Comparison of ENCODE assay signal across 28 mouse cellular contexts in genomic region chr5:124155943-124156342, GRCm38 (mm10). TPM values are rescaled to one million over a fixed set of nuclear protein-coding genes. Genes with fewer than 3 reads are reported as not detected.
A peak's percentile ranks its signal among the peaks of the same experiment; 100 is the strongest.
DNase-seq lines count a peak whose midpoint lies in the region; ATAC-seq and TF ChIP-seq lines count a peak whose summit lies in the region.
"Had no signal": no experiment of that assay in that cellular context is flagged by ENCODE, and none has a peak within 500 bp of the region (broad histone marks: within the 10 kb centered on the region; RNA-seq: fewer than 3 reads in every experiment).

No protein-coding gene starts in this region.

- H3K36me3 ChIP-seq in lung, embryonic 15.5 days: no peaks in the 10 kb centered on the region
- H3K36me3 ChIP-seq: embryonic facial prominence, embryonic 15.5 days had no signal

- H3K27ac ChIP-seq in lung, embryonic 15.5 days: no peak overlapping the region
- H3K27ac ChIP-seq: embryonic facial prominence, embryonic 13.5 days; embryonic facial prominence, embryonic 15.5 days; forebrain, embryonic 10.5 days; forebrain, embryonic 12.5 days had no signal

- H3K4me3 ChIP-seq in lung, embryonic 15.5 days: no peak overlapping the region
- H3K4me3 ChIP-seq in lung, adult 2 months (replicated peaks; ENCODE audit: extremely low read depth, low read depth, low read length): no peak overlapping the region
- H3K4me3 ChIP-seq: embryonic facial prominence, embryonic 13.5 days; embryonic facial prominence, embryonic 15.5 days; erythroblast, embryonic 14.5 days; forebrain, embryonic 10.5 days; forebrain, embryonic 12.5 days had no signal

- ATAC-seq in lung, embryonic 15.5 days (ENCODE audit: borderline replicate concordance, extremely low read depth, low FRiP score, low TSS enrichment): peak; percentile 64; the same call in 1 of the 2 replicates
- ATAC-seq: activated CD4-positive, CD25-positive, alpha-beta regulatory T cell, adult 4 months; CD4-positive, CD25-positive, alpha-beta regulatory T cell, adult 4 months; forebrain, embryonic 14.5 days; Patski had no signal

- H3K4me1 ChIP-seq in lung, embryonic 15.5 days: peaks cover 40% of the 10 kb centered on the region
- no peaks in the 10 kb centered on the region for H3K4me1 ChIP-seq in lung, adult 2 months (ENCODE audit: control insufficient read depth, insufficient read depth, low read length)

- WGBS in lung, embryonic 15.5 days: 48% methylated on average over 5 of the region's 5 CpGs
- WGBS in lung, adult 2 months: 61% methylated on average over 5 of the region's 5 CpGs

- peak; percentile 51 to 56 for DNase-seq in lung, adult 18-20 months
- DNase-seq in lung, postnatal 14 days: no peak
- no peak for DNase-seq in lung, adult 2 months
- DNase-seq in lung, postnatal 25 days (ENCODE audit: low spot score): peak; percentile 68
- DNase-seq in embryo, embryonic 10 days (ENCODE audit: low spot score): no peak
- no peak for DNase-seq in right cerebral cortex, postnatal 14 days
- DNase-seq: adrenal gland, adult 8-10 months; adrenal gland, postnatal 14 days; adrenal gland, postnatal 36 days; B cell, adult 2 months; cerebellum, adult 11-12 months; cerebellum, adult 2 months; cerebellum, adult 9-10 months; cerebellum, postnatal 10 days; cerebellum, postnatal 25 days; embryo, embryonic 11 days had no signal

- H3K9me3 ChIP-seq in lung, embryonic 15.5 days: no peaks in the 10 kb centered on the region
- H3K9me3 ChIP-seq: embryonic facial prominence, embryonic 13.5 days; embryonic facial prominence, embryonic 15.5 days; forebrain, embryonic 10.5 days; forebrain, embryonic 12.5 days; G1E had no signal

- H3K4me2 ChIP-seq in lung, embryonic 15.5 days: no peak overlapping the region
- H3K4me2 ChIP-seq: embryonic facial prominence, embryonic 13.5 days; embryonic facial prominence, embryonic 15.5 days; forebrain, embryonic 12.5 days had no signal

- TF ChIP-seq POLR2A in lung, adult 2 months (IDR thresholded peaks at IDR 0.05; ENCODE audit: borderline replicate concordance, extremely low read depth, low read depth, low read length): no peak

- no peak overlapping the region for H3K9ac ChIP-seq in lung, embryonic 15.5 days
- H3K9ac ChIP-seq: embryonic facial prominence, embryonic 13.5 days; embryonic facial prominence, embryonic 15.5 days; forebrain, embryonic 12.5 days had no signal

- H3K27me3 ChIP-seq in lung, embryonic 15.5 days: no peaks in the 10 kb centered on the region
- H3K27me3 ChIP-seq: CH12.LX; embryonic facial prominence, embryonic 13.5 days; embryonic facial prominence, embryonic 15.5 days; Patski had no signal

- TF ChIP-seq CTCF in lung, adult 2 months (IDR thresholded peaks at IDR 0.05; ENCODE audit: insufficient read depth, low read length): no peak

RNA-seq across cellular contexts. Expression of gene Arl6ip4, which starts 40.1 kb away (rescaled TPM):
- 105 and 107 TPM in 2 replicates for polyA plus RNA-seq in lung, embryonic 15.5 days (2015; fragmentation: Nextera tagmentation; extraction: Ambion mirVana)
- 32.3 and 33.6 TPM in 2 replicates for polyA plus RNA-seq in lung, adult 2 months (2012; rRNA removed)

RNA-seq across cellular contexts. Expression of gene Ogfod2, which starts 43.8 kb away (rescaled TPM):
- 26.5 and 27.6 TPM in 2 replicates for polyA plus RNA-seq in lung, embryonic 15.5 days (2015; fragmentation: Nextera tagmentation; extraction: Ambion mirVana)
- polyA plus RNA-seq in lung, adult 2 months (2012; rRNA removed): 42.4 and 52.2 TPM in 2 replicates

Comparison
In these comparisons a context has a peak if more than half of its experiments do, and no peak if none do; other contexts are left out.
1. DNase-seq: peak in lung, adult 18-20 months (2 of 2) and lung, postnatal 25 days (single experiment); none in lung, postnatal 14 days (single experiment), lung, adult 2 months (single experiment), embryo, embryonic 10 days (single experiment) and right cerebral cortex, postnatal 14 days (single experiment).